Mouse (Mus musculus) yolk sac, embryonic 10.5 days (tissue): ENCODE results near the gene Slc25a10.

Experiments used
- DNase-seq: peaks from one replicate; pipeline ENCODE4 v3.0.0-alpha.2; 2017; ENCODE audit warnings: low spot score

Slc25a10 gene

GRCm38 (mm10) chr11:120491317-120492023 is at the start of gene Slc25a10:
Gene Slc25a10 (plus strand): TSS chr11:120491840.
- DNase-seq = peak; percentile 93

GRCm38 (mm10) chr11:120442344-120442743 is 49.3 kb upstream of the Slc25a10 start, which contains the start of gene Tspan10:
Gene Tspan10 (plus strand): TSS chr11:120442644.
- no peak for DNase-seq

GRCm38 (mm10) chr11:120442765-120443280 is 48.8 kb upstream of the Slc25a10 start:
- DNase-seq = no peak

GRCm38 (mm10) chr11:120444106-120444505 is 47.5 kb upstream of the Slc25a10 start:
- no peak for DNase-seq

- DNase-seq = no peak
Measured at GRCm38 (mm10) chr11:120445475-120445874, 46.2 kb upstream of the Slc25a10 start.

GRCm38 (mm10) chr11:120447179-120447578 is 44.5 kb upstream of the Slc25a10 start:
- DNase-seq = no peak

- no peak for DNase-seq
Measured at GRCm38 (mm10) chr11:120452246-120452645, 39.4 kb upstream of the Slc25a10 start.

GRCm38 (mm10) chr11:120453306-120453705 is 38.3 kb upstream of the Slc25a10 start, which contains the start of gene Pde6g:
Gene Pde6g (minus strand): TSS chr11:120453500.
- no peak for DNase-seq

- DNase-seq = no peak
Measured at GRCm38 (mm10) chr11:120454965-120455364, 36.7 kb upstream of the Slc25a10 start.

GRCm38 (mm10) chr11:120455413-120455812 is 36.2 kb upstream of the Slc25a10 start:
- no peak for DNase-seq

- DNase-seq = peak; percentile 16
Measured at GRCm38 (mm10) chr11:120457370-120457769, 34.3 kb upstream of the Slc25a10 start.

- peak; percentile 87 for DNase-seq
Measured at GRCm38 (mm10) chr11:120457772-120458751, 33.6 kb upstream of the Slc25a10 start, which contains the start of the genes Oxld1 and Ccdc137. Gene Oxld1 (minus strand): TSS chr11:120458068. Gene Ccdc137 (plus strand): TSS chr11:120458115.

- DNase-seq = no peak
Measured at GRCm38 (mm10) chr11:120458847-120459597, 32.6 kb upstream of the Slc25a10 start.

GRCm38 (mm10) chr11:120463536-120463935 is 28.1 kb upstream of the Slc25a10 start:
- no peak for DNase-seq

GRCm38 (mm10) chr11:120464365-120464764 is 27.3 kb upstream of the Slc25a10 start:
- DNase-seq = no peak

- no peak for DNase-seq
Measured at GRCm38 (mm10) chr11:120465521-120465920, 26.1 kb upstream of the Slc25a10 start.

- peak; percentile 98 for DNase-seq
Measured at GRCm38 (mm10) chr11:120467051-120467735, 24.4 kb upstream of the Slc25a10 start, which contains the start of gene Arl16. Gene Arl16 (minus strand): TSS chr11:120467607.

GRCm38 (mm10) chr11:120467736-120468092 is 23.9 kb upstream of the Slc25a10 start:
- DNase-seq = no peak

- no peak for DNase-seq
Measured at GRCm38 (mm10) chr11:120472052-120472451, 19.6 kb upstream of the Slc25a10 start.

GRCm38 (mm10) chr11:120483448-120483934 is 8.1 kb upstream of the Slc25a10 start:
- no peak for DNase-seq
